Mouse (Mus musculus) cerebellum, adult 2 months (tissue): ENCODE results near the gene Cracr2a. TPM values are rescaled to one million over a fixed set of nuclear protein-coding genes. Genes with fewer than 3 reads are reported as not detected.

Source experiments
- DNase-seq, 2 experiments: peaks; one replicate each; pipeline ENCODE4 v3.0.0; 2021
- H3K27ac ChIP-seq: fragments of 200-500 bp; 2 replicates; pipeline ENCODE4 v1.5.1; 2012; ENCODE audit warnings: low read length, control low read depth, inconsistent platforms; ENCODE audit not compliant: insufficient read depth
- H3K27me3 ChIP-seq: fragments of 200-500 bp; 2 replicates; pipeline ENCODE4 v1.6.1; 2012; ENCODE audit warnings: inconsistent platforms, mild to moderate bottlenecking, low read length, moderate library complexity; ENCODE audit not compliant: control insufficient read depth, insufficient read depth
- H3K4me1 ChIP-seq: fragments of 200-500 bp; 2 replicates; pipeline ENCODE4 v1.6.1; 2011; ENCODE audit warnings: low read length; ENCODE audit not compliant: control insufficient read depth, insufficient read depth
- H3K4me3 ChIP-seq: fragments of 200-500 bp; replicated peaks from 2 replicates; pipeline ENCODE3; 2011; ENCODE audit warnings: mild to moderate bottlenecking, low read depth, low read length, control low read depth; ENCODE audit not compliant: insufficient read depth
- CTCF ChIP-seq: fragments of 200-500 bp; IDR thresholded peaks from 2 replicates; pipeline ENCODE4 v1.5.1; 2011; ENCODE audit warnings: low read depth, mild to moderate bottlenecking, control low read depth, low read length, moderate library complexity, borderline replicate concordance; ENCODE audit not compliant: insufficient read depth
- POLR2A ChIP-seq: fragments of 200-500 bp; IDR thresholded peaks from 2 replicates; pipeline ENCODE4 v1.6.1; 2011; ENCODE audit warnings: low read length, control low read depth, borderline replicate concordance; ENCODE audit not compliant: insufficient read depth
- WGBS: fragments of 180-500 bp; shearing (Covaris S2); methylation state at CpG from one replicate; pipeline ENCODE4 v1.1.7; 2018; 5-methylcytosine and 5-hydroxymethylcytosine counted together
- polyA plus RNA-seq: library from polyadenylated mRNA; depleted of rRNA; stranded (reverse); fragments of >200 nt; gene quantifications from 2 replicates; pipeline ENCODE4 v1.2.3, GENCODE M21; 2012

Cracr2a gene
- polyA plus RNA-seq, 1 experiment = 0.62 TPM

- DNase-seq = peak; percentile 66 to 71
- Histone ChIP-seq H3K27ac (no peak overlapping the region), H3K4me3 (no peak overlapping the region), H3K27me3 (no peaks in the 10 kb centered on the region), H3K4me1 (no peaks in the 10 kb centered on the region; the same call in 1 of the 2 replicates)
- TF ChIP-seq POLR2A (no peak), CTCF (peak; percentile 67)
- WGBS = 7% methylated on average over 15 of the region's 15 CpGs
Measured at GRCm38 (mm10) chr6:127582391-127583176, 21.4 kb downstream of the Cracr2a start.

- Histone ChIP-seq H3K27ac (no peak overlapping the region), H3K27me3 (no peaks in the 10 kb centered on the region), H3K4me1 (no peaks in the 10 kb centered on the region), H3K4me3 (no peak overlapping the region)
- no peak for DNase-seq
- no peak for TF ChIP-seq CTCF
- TF ChIP-seq POLR2A = no peak
- WGBS = 81% methylated on average over 3 of the region's 3 CpGs
Measured at GRCm38 (mm10) chr6:127591467-127591866, 30.3 kb downstream of the Cracr2a start.

- H3K4me3 ChIP-seq = no peak overlapping the region
Measured at GRCm38 (mm10) chr6:127593487-127593886, 32.3 kb downstream of the Cracr2a start.

GRCm38 (mm10) chr6:127599280-127599679, 38.1 kb downstream of the Cracr2a start:
- no peaks in the 10 kb centered on the region for H3K4me1 ChIP-seq
- no peak overlapping the region for H3K27ac ChIP-seq
- H3K4me3 ChIP-seq = no peak overlapping the region
- WGBS = 88% methylated on average over 6 of the region's 6 CpGs
- DNase-seq = no peak
- H3K27me3 ChIP-seq = no peaks in the 10 kb centered on the region
- TF ChIP-seq CTCF (no peak), POLR2A (no peak)

More at GRCm38 (mm10) chr6:127593487-127593886, 32.3 kb downstream of the Cracr2a start:
- WGBS = 6% methylated on average over 4 of the region's 4 CpGs
- TF ChIP-seq CTCF (no peak), POLR2A (no peak)
- H3K27ac ChIP-seq = no peak overlapping the region
- H3K27me3 ChIP-seq = no peaks in the 10 kb centered on the region
- no peak for DNase-seq
- H3K4me1 ChIP-seq = no peaks in the 10 kb centered on the region

GRCm38 (mm10) chr6:127605067-127606025, 44.2 kb downstream of the Cracr2a start:
- no peak overlapping the region for H3K27ac ChIP-seq
- no peak overlapping the region for H3K4me3 ChIP-seq
- TF ChIP-seq POLR2A (no peak), CTCF (no peak)
- H3K4me1 ChIP-seq = no peaks in the 10 kb centered on the region
- DNase-seq = no peak
- H3K27me3 ChIP-seq = no peaks in the 10 kb centered on the region
- WGBS = 65% methylated on average over 15 of the region's 15 CpGs

GRCm38 (mm10) chr6:127609673-127610072, 48.5 kb downstream of the Cracr2a start:
- no peak for TF ChIP-seq POLR2A
- no peak for TF ChIP-seq CTCF
- H3K4me1 ChIP-seq = no peaks in the 10 kb centered on the region
- no peaks in the 10 kb centered on the region for H3K27me3 ChIP-seq
- no peak for DNase-seq
- H3K27ac ChIP-seq = no peak overlapping the region
- no peak overlapping the region for H3K4me3 ChIP-seq

GRCm38 (mm10) chr6:127611216-127611615, 50.1 kb downstream of the Cracr2a start:
- 70% methylated on average over 12 of the region's 12 CpGs for WGBS
- no peaks in the 10 kb centered on the region for H3K27me3 ChIP-seq
- H3K27ac ChIP-seq = no peak overlapping the region
- no peak overlapping the region for H3K4me3 ChIP-seq
- TF ChIP-seq CTCF (no peak), POLR2A (no peak)
- no peaks in the 10 kb centered on the region for H3K4me1 ChIP-seq
- DNase-seq = no peak
